Mouse (Mus musculus) lung, adult 2 months (tissue): ENCODE measurements around the gene Tbc1d20. TPM values are rescaled to one million over a fixed set of nuclear protein-coding genes. Genes with fewer than 3 reads are reported as not detected.

Source experiments
- DNase-seq: peaks from one replicate; pipeline ENCODE4 v3.0.0; 2022
- H3K4me1 ChIP-seq: fragments of 200-500 bp; 2 replicates; pipeline ENCODE4 v1.6.1; 2011; ENCODE audit warnings: low read length; ENCODE audit not compliant: control insufficient read depth, insufficient read depth
- H3K4me3 ChIP-seq: fragments of 200-500 bp; replicated peaks from 2 replicates; pipeline ENCODE3; 2011; ENCODE audit warnings: low read depth, mild to moderate bottlenecking, control low read depth, low read length; ENCODE audit errors: extremely low read depth
- CTCF ChIP-seq: fragments of 200-500 bp; IDR thresholded peaks from 2 replicates; pipeline ENCODE4 v1.5.1; 2011; ENCODE audit warnings: mild to moderate bottlenecking, low read length, control low read depth; ENCODE audit not compliant: insufficient read depth
- POLR2A ChIP-seq: fragments of 200-500 bp; IDR thresholded peaks from 2 replicates; pipeline ENCODE4 v1.6.1; 2011; ENCODE audit warnings: low read depth, mild to moderate bottlenecking, control low read depth, low read length, borderline replicate concordance; ENCODE audit errors: extremely low read depth
- WGBS: fragments of 180-500 bp; shearing (Covaris S2); methylation state at CpG from one replicate; pipeline ENCODE4 v1.1.7; 2018; 5-methylcytosine and 5-hydroxymethylcytosine counted together
- polyA plus RNA-seq: library from polyadenylated mRNA; depleted of rRNA; stranded (reverse); fragments of >200 nt; gene quantifications from 2 replicates; pipeline ENCODE4 v1.2.3, GENCODE M21; 2012

The Tbc1d20 gene
- polyA plus RNA-seq, 1 experiment: 73.4 TPM

DNA sequence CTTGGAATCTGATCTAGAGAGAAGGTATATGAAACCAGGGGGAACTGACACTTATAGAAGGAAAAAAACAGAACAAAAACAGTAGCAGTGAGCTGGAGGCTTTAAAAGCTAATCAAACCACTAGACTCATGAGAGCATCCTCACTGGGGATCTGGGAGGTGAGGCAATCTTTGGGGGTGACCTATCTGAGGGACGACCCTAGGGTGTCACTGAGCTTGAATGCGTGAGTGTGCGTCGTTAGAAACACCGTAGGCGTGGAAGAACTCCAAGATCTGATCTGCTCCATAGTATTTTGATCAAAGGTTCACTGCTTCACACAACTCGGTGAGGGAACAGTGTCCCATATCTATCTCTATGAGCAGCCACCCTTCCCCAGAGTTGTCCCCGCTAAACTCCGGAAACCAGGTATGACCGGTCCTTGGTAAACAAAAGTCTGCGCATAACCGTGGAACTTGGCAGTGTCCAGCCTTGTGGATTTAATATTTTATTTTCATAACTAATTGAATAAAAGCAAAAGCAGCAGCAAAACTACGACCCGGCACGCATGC lies 375 bp upstream of the Tbc1d20 start:
- H3K4me3 ChIP-seq: peak overlapping the region; percentile 70
- TF ChIP-seq CTCF (no peak), POLR2A (no peak)
- under 1% methylated on average over 15 of the region's 15 CpGs for WGBS
- H3K4me1 ChIP-seq: peaks cover 22% of the 10 kb centered on the region
- no peak for DNase-seq

DNA sequence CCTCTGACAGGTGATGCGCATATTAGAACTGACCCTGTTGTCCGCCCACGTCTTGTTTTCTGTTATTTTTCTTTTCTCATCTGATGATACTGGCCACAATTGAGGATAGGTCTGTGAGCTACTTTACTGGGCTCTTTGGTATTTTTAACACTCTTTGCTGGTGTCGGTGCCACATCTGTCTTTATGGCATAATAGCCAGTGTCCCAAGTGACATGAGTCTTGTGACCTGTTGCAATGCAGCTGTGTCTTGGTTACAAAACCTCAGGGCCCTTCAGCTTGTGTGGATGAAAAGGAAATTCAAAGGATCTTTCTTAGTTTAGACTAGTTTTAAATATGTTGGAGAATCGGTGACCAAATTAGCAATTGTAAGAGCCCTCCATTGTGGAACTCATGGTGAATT lies 913 bp downstream of the Tbc1d20 start:
- 20% methylated on average over 5 of the region's 5 CpGs for WGBS
- DNase-seq: no peak
- H3K4me3 ChIP-seq: peak overlapping the region; percentile 70
- peaks cover 25% of the 10 kb centered on the region for H3K4me1 ChIP-seq
- no peak for TF ChIP-seq CTCF
- TF ChIP-seq POLR2A: no peak

DNA sequence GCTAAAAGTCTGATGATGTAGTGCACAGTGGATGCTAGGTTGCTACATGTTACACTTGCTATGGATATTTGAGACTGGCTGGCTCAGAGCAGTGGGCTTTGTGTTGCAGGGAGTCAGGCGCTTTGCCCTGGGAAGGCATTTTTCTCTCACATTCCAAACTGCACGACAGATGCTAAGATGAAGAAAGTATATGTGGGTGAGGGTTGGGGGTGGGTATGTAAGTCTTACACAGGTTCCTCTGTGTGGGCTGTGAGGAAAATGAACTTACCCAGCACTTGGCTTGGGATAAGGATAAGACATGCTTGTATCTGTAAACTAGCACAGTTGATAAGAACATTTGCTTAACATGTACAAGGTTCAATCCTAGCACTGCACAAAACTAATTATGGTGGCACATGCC lies 9.2 kb downstream of the Tbc1d20 start:
- TF ChIP-seq CTCF: no peak
- TF ChIP-seq POLR2A: no peak
- no peak overlapping the region for H3K4me3 ChIP-seq
- DNase-seq: no peak
- 79% methylated on average over 2 of the region's 2 CpGs for WGBS
- peaks cover 3% of the 10 kb centered on the region; the same call in 1 of the 2 replicates for H3K4me1 ChIP-seq

DNA sequence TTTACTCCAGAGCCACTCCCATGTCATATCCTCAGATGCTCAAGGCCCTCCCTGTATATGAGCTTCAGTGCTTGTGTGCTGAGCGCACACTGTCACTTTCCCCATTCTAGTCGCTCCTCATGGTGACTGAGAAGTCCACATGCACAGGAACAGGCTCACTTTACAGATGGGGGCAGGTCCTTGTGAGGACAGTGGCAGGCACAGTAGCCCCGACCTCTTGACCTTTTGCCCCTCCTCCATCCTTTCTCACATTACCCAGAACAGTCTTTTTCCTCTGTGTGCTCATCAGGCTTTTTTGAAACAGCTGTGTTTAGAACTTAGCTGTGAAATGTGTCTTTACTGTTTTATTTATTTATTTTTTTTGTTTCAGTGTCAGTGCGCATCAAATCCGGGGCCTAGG lies 10.2 kb downstream of the Tbc1d20 start:
- Histone ChIP-seq H3K4me3 (no peak overlapping the region), H3K4me1 (no peaks in the 10 kb centered on the region)
- TF ChIP-seq CTCF: no peak
- no peak for TF ChIP-seq POLR2A
- 67% methylated on average over 5 of the region's 5 CpGs for WGBS
- DNase-seq: no peak

DNA sequence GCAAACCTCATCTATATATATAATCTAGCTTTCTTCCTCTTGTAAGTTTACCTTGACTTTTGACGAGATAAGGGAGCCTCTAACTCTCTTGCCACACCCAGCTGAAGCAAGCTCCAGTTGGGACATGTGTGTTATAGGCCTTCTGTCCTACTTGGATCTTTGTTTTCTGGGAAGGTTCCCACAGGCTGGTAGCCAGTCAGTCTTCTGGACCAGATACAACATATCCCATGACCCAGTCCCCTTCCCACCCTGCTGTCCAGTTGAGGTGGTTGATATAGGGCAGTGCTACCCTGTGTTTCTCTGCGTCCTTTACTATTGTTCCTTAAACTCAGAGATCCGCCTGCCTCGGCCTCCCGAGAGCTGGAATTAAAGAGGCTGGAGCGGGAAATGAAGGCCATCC lies 11.9 kb downstream of the Tbc1d20 start:
- TF ChIP-seq CTCF: no peak
- TF ChIP-seq POLR2A: no peak
- WGBS: 93% methylated on average over 6 of the region's 6 CpGs
- DNase-seq: no peak
- no peak overlapping the region for H3K4me3 ChIP-seq
- no peaks in the 10 kb centered on the region for H3K4me1 ChIP-seq

DNA sequence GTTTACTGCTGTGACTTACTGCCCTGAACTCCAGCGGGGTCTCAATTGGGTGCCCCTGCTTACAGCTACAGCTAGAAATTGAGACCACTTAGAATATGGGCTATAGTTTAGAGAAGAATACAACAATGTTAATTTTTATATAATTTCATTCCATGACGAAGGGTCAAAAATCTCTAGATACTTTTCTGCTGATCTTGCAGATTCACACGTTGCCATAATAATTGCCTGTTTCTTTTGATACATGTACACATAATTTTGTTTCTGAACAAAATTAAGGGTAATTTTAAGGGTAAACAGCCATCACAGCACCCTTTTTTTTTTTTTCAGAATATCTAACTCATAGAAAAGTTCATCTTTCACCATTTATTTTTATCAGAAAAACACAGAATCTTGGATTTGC lies 13.6 kb downstream of the Tbc1d20 start:
- DNase-seq: no peak
- H3K4me1 ChIP-seq: no peaks in the 10 kb centered on the region
- no peak overlapping the region for H3K4me3 ChIP-seq
- TF ChIP-seq CTCF: no peak
- TF ChIP-seq POLR2A: no peak
- 91% methylated on average over 3 of the region's 3 CpGs for WGBS

DNA sequence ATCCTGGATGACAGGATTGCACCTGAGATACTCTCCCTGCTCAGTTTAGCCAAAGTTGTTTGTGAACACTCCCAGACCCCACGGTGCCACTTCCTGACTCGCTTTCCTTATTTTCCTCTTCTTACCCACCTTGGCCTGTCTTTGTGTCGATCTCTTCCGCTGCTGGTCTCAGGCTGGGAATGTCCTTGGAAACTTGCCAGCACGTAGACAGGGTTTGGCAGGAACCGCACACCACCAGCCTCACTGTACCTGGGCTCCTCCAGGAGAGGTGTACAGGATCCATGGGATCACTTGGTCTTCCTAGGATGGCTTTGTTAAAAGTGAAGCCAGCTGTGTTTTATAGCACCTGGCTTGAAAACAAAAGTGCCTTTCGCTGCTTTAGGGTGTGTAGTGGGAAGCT lies 19.4 kb downstream of the Tbc1d20 start:
- no peak for DNase-seq
- 34% methylated on average over 7 of the region's 7 CpGs for WGBS
- no peak overlapping the region for H3K4me3 ChIP-seq
- no peak for TF ChIP-seq POLR2A
- TF ChIP-seq CTCF: no peak
- no peaks in the 10 kb centered on the region for H3K4me1 ChIP-seq

DNA sequence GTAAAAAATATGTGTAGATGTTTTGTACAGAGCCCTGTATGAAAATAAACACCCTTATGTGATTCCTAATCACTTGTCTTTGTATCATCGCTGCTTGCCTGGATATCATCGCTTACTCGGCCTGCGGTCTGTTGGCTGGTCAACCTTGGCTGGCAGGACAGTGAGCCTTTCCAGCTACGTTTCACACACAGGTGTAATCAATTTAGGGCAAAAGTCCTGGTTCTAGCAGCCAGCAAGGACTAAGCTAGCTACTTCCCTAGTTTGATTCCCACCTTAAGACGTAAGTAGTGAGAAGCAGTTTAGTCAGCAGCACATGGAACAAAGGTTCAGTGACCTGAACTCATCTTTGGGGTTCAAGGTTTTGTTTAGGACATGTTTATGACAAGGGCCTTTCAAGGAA lies 20.3 kb downstream of the Tbc1d20 start:
- DNase-seq: no peak
- Histone ChIP-seq H3K4me3 (no peak overlapping the region), H3K4me1 (no peaks in the 10 kb centered on the region)
- 88% methylated on average over 6 of the region's 6 CpGs for WGBS
- no peak for TF ChIP-seq CTCF
- TF ChIP-seq POLR2A: no peak

DNA sequence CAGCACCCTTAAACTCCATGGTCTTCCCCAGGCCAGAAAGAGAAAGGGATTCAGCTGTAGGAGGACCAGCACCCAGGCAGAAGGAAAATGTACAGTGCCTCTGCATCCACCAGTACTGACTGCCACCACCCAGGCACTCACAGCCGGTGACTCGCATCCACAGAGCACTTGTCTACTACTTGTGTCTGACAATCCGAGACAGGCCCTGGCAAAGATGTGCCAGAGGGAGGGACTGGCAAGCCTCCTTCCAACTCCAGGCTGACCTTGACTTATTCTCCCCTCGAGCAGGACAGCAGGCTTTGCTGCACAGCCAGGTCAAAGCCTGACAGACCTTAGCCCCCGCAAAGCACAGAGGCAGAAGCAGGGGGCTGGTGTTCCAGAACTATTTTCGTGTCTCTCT lies 23.4 kb downstream of the Tbc1d20 start:
- no peak overlapping the region for H3K4me3 ChIP-seq
- DNase-seq: no peak
- TF ChIP-seq POLR2A (no peak), CTCF (no peak)
- no peaks in the 10 kb centered on the region for H3K4me1 ChIP-seq
- whole genome bisulfite sequencing: 67% methylated on average over 6 of the region's 6 CpGs

DNA sequence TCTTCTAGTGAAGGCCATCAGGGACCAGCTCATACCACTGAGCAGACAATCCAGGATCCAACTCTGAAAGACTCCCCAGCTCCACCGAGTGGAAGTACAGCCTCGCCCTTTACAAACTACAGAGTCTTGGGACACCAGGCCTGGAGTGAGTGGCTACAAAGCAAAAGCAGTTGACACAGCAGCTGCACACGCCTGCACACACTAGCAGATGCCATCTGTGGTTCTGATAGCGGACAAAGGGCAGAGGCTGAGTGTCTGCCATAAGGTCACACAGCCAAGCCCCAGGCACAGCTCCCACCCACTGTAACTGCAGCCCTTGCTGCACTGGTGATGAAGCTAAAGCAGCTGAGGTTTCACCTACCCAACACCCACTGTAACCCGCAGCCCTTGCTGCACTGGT lies 27.9 kb downstream of the Tbc1d20 start:
- TF ChIP-seq CTCF: no peak
- TF ChIP-seq POLR2A: no peak
- no peak for DNase-seq
- Histone ChIP-seq H3K4me3 (no peak overlapping the region), H3K4me1 (no peaks in the 10 kb centered on the region)
- 88% methylated on average over 5 of the region's 5 CpGs for WGBS
